ENCODE assay signal across 21 mouse cellular contexts in the genomic region with DNA sequence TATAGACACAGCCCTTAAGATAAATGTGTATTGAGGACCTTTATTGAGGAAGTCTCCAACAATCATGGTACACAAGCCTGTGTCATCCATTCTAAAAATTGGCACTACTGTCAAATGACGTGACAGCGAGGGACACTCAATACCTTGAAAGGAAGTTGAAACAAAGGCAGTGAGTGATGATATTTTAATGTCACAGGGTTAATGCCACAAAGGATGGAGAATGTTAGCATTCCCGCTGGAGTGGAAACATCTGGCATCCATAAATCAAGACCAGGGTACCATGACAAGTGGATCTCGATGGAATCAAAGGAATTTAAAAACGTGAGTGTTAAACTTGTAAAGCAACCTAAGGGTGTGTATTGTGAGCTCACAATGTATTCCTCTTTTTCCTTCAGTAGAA.
DNase-seq lines count a peak whose midpoint lies in the region; ATAC-seq and TF ChIP-seq lines count a peak whose summit lies in the region.
"Had no signal": no experiment of that assay in that cellular context is flagged by ENCODE, and none has a peak within 500 bp of the region (broad histone marks: within the 10 kb centered on the region; RNA-seq: fewer than 3 reads in every experiment).

No protein-coding gene starts in this region.

- TF ChIP-seq POLR2A in testis, adult 2 months (IDR thresholded peaks at IDR 0.05; ENCODE audit: control insufficient read depth, low read depth, low read length) = no peak

- no peak for DNase-seq in hindbrain, postnatal 0 days (ENCODE audit: low spot score)
- no peak for DNase-seq in testis, postnatal 14 days (ENCODE audit: low spot score)
- DNase-seq in hindlimb bud, embryonic 11.5 days (ENCODE audit: extremely low spot score, low read depth, low spot score) = peak; percentile 62
- DNase-seq in yolk sac, embryonic 10.5 days (ENCODE audit: low spot score) = peak; percentile 8
- no peak for DNase-seq in liver, embryonic 11.5 days (ENCODE audit: low spot score)
- DNase-seq in thymus, postnatal 14 days = no peak
- DNase-seq: adrenal gland, postnatal 14 days; cerebellum, postnatal 10 days; gastrocnemius, adult 2 months; kidney, adult 9 months; lung, adult 18-20 months; lung, postnatal 36 days; right cerebral cortex, adult 18-20 months; spleen, adult 18-20 months had no signal

- H3K4me3 ChIP-seq in hindbrain, embryonic 12.5 days = no peak overlapping the region
- no peak overlapping the region for H3K4me3 ChIP-seq in hindbrain, postnatal 0 days (ENCODE audit: low read length)
- H3K4me3 ChIP-seq in testis, adult 2 months (ENCODE audit: control insufficient read depth, low read depth, low read length) = peak overlapping the region; percentile 81; the same call in 1 of the 2 replicates
- H3K4me3 ChIP-seq in liver, embryonic 11.5 days (ENCODE audit: low read depth, low read length) = no peak overlapping the region
- H3K4me3 ChIP-seq: gastrocnemius, adult 2 months; heart, embryonic 10.5 days; hindbrain, embryonic 15.5 days; neural tube, embryonic 12.5 days had no signal

- H3K4me2 ChIP-seq in hindbrain, embryonic 12.5 days (replicated peaks) = no peak overlapping the region
- no peak overlapping the region for H3K4me2 ChIP-seq in hindbrain, postnatal 0 days (ENCODE audit: low read depth, low read length)
- no peak overlapping the region for H3K4me2 ChIP-seq in liver, embryonic 11.5 days
- H3K4me2 ChIP-seq: hindbrain, embryonic 15.5 days; midbrain, embryonic 11.5 days; neural tube, embryonic 12.5 days had no signal

- 23% methylated on average over 5 of the region's 5 CpGs for WGBS in hindbrain, embryonic 12.5 days
- WGBS in hindbrain, postnatal 0 days = 31% methylated on average over 5 of the region's 5 CpGs
- 47% methylated on average over 5 of the region's 5 CpGs for WGBS in liver, embryonic 11.5 days

- H3K27me3 ChIP-seq in hindbrain, embryonic 12.5 days = no peaks in the 10 kb centered on the region
- no peaks in the 10 kb centered on the region for H3K27me3 ChIP-seq in hindbrain, postnatal 0 days (ENCODE audit: insufficient read depth, low read length)
- no peaks in the 10 kb centered on the region for H3K27me3 ChIP-seq in testis, adult 2 months (ENCODE audit: control insufficient read depth, insufficient read depth, low read length)
- no peaks in the 10 kb centered on the region for H3K27me3 ChIP-seq in liver, embryonic 11.5 days (replicated peaks; ENCODE audit: control insufficient read depth, insufficient read depth, low read length)
- H3K27me3 ChIP-seq: CH12.LX; hindbrain, embryonic 15.5 days; neural tube, embryonic 12.5 days had no signal

- no peaks in the 10 kb centered on the region for H3K36me3 ChIP-seq in hindbrain, embryonic 12.5 days
- H3K36me3 ChIP-seq in hindbrain, postnatal 0 days (ENCODE audit: insufficient read depth, low read length) = no peaks in the 10 kb centered on the region
- no peaks in the 10 kb centered on the region for H3K36me3 ChIP-seq in testis, adult 2 months (ENCODE audit: control insufficient read depth, insufficient read depth, low read length)
- no peaks in the 10 kb centered on the region for H3K36me3 ChIP-seq in liver, embryonic 11.5 days (ENCODE audit: control insufficient read depth, insufficient read depth, low read length)
- H3K36me3 ChIP-seq: heart, embryonic 10.5 days; hindbrain, embryonic 15.5 days; neural tube, embryonic 12.5 days had no signal

- H3K27ac ChIP-seq in hindbrain, embryonic 12.5 days = no peak overlapping the region
- H3K27ac ChIP-seq in hindbrain, postnatal 0 days = no peak overlapping the region
- no peak overlapping the region; the same call in 1 of the 2 replicates for H3K27ac ChIP-seq in testis, adult 2 months (ENCODE audit: control insufficient read depth, insufficient read depth, low read depth, low read length)
- no peak overlapping the region for H3K27ac ChIP-seq in liver, embryonic 11.5 days (ENCODE audit: low read depth, low read length)
- H3K27ac ChIP-seq: gastrocnemius, adult 2 months; heart, embryonic 10.5 days; hindbrain, embryonic 15.5 days; neural tube, embryonic 12.5 days had no signal

- TF ChIP-seq CTCF in hindbrain, postnatal 0 days (IDR thresholded peaks at IDR 0.05; ENCODE audit: low read depth) = no peak
- no peak for TF ChIP-seq CTCF in testis, adult 2 months (IDR thresholded peaks at IDR 0.05; ENCODE audit: control insufficient read depth, insufficient read depth, insufficient replicate concordance, low read depth, low read length)

- H3K4me1 ChIP-seq in hindbrain, embryonic 12.5 days = 0 out of 2 replicates have a peak, but pooled peaks cover 5% of the 10 kb centered on the region
- no peaks in the 10 kb centered on the region for H3K4me1 ChIP-seq in hindbrain, postnatal 0 days (ENCODE audit: insufficient read depth, low read length)
- no peaks in the 10 kb centered on the region for H3K4me1 ChIP-seq in testis, adult 2 months (ENCODE audit: control insufficient read depth, insufficient read depth, low read length)
- no peaks in the 10 kb centered on the region for H3K4me1 ChIP-seq in liver, embryonic 11.5 days (replicated peaks; ENCODE audit: control insufficient read depth, insufficient read depth, low read length)
- H3K4me1 ChIP-seq: heart, embryonic 10.5 days had no signal

- ATAC-seq in hindbrain, embryonic 12.5 days (ENCODE audit: low FRiP score) = peak; percentile 38; the same call in 1 of the 2 replicates
- no peak for ATAC-seq in hindbrain, postnatal 0 days
- no peak for ATAC-seq in liver, embryonic 11.5 days (replicated peaks; ENCODE audit: low FRiP score)

- H3K9me3 ChIP-seq in hindbrain, embryonic 12.5 days (replicated peaks) = no peaks in the 10 kb centered on the region
- no peaks in the 10 kb centered on the region for H3K9me3 ChIP-seq in hindbrain, postnatal 0 days (ENCODE audit: low read length)
- H3K9me3 ChIP-seq in liver, embryonic 11.5 days (ENCODE audit: control insufficient read depth, low read length) = no peaks in the 10 kb centered on the region
- H3K9me3 ChIP-seq: heart, embryonic 10.5 days; hindbrain, embryonic 15.5 days; neural tube, embryonic 12.5 days had no signal

- no peak overlapping the region for H3K9ac ChIP-seq in hindbrain, embryonic 12.5 days
- H3K9ac ChIP-seq in hindbrain, postnatal 0 days (replicated peaks; ENCODE audit: low read length) = no peak overlapping the region
- no peak overlapping the region for H3K9ac ChIP-seq in liver, embryonic 11.5 days (ENCODE audit: low read depth, low read length)
- H3K9ac ChIP-seq: hindbrain, embryonic 15.5 days; neural tube, embryonic 12.5 days had no signal

Comparison
In these comparisons a context has a peak if more than half of its experiments do, and no peak if none do; other contexts are left out.
1. DNase-seq: peak in hindlimb bud, embryonic 11.5 days (single experiment) and yolk sac, embryonic 10.5 days (single experiment); none in hindbrain, postnatal 0 days (single experiment), testis, postnatal 14 days (single experiment), liver, embryonic 11.5 days (single experiment) and thymus, postnatal 14 days (single experiment).